Mouse (Mus musculus) kidney, adult 2 months (tissue): ENCODE results near the gene Oxtr.

Experiments
- CTCF ChIP-seq: fragments of 200-500 bp; conservative IDR thresholded peaks from 2 replicates; pipeline ENCODE4 v1.5.1; 2011; ENCODE audit warnings: low read depth, mild to moderate bottlenecking, control low read depth, low read length, moderate library complexity, mixed read lengths; ENCODE audit not compliant: insufficient read depth, insufficient read length
- POLR2A ChIP-seq: fragments of 200-500 bp; IDR thresholded peaks from one replicate; pipeline ENCODE4 v1.6.1; 2011; ENCODE audit warnings: low read depth, low read length, control low read depth

GRCm38 (mm10) chr6:112517991-112518390 lies 28.2 kb upstream of the Oxtr start:
- no peak for TF ChIP-seq CTCF
- no peak for TF ChIP-seq POLR2A
